Mouse (Mus musculus): ENCODE data around the gene Pvrig.
"Not testable (repeated sequence)": the region's sequence is repeated elsewhere in the genome, so short reads cannot be mapped to it uniquely, and the experiment has no call there.

Pvrig gene

GRCm38 (mm10) chr5:138341661-138342060, at the start of gene Pvrig:
TSS of gene Pvrig (plus strand) at chr5:138341961.
- DNase-seq (ENCODE audit: low read depth, low spot score): peak; percentile 8

GRCm38 (mm10) chr5:138294158-138294557, 47.6 kb upstream of the Pvrig start:
- no peak for DNase-seq (ENCODE audit: low read depth, low spot score)

GRCm38 (mm10) chr5:138299613-138300012, 42.1 kb upstream of the Pvrig start:
- DNase-seq (ENCODE audit: low read depth, low spot score): no peak

- no peak for DNase-seq (ENCODE audit: low read depth, low spot score)
Observed at GRCm38 (mm10) chr5:138312795-138313194, 29.0 kb upstream of the Pvrig start.

- DNase-seq (ENCODE audit: low read depth, low spot score): peak; percentile 11
Observed at GRCm38 (mm10) chr5:138343216-138343615, 1.5 kb downstream of the Pvrig start.

- not testable (repeated sequence) for DNase-seq (ENCODE audit: low read depth, low spot score)
Observed at GRCm38 (mm10) chr5:138363208-138363607, 21.4 kb downstream of the Pvrig start.

GRCm38 (mm10) chr5:138365347-138365746, 23.6 kb downstream of the Pvrig start:
- DNase-seq (ENCODE audit: low read depth, low spot score): not testable (repeated sequence)

All from CD4-positive, CD25-positive, alpha-beta regulatory T cell, adult 2 months (primary cell).